Mouse (Mus musculus): ENCODE measurements at regions not wholly inside any gene's neighbourhood (a gene's known extent, or its start where the extent isn't known, plus 50 kb on each side); places are given as distances from the start of the nearest gene placed in this dataset.

DNA sequence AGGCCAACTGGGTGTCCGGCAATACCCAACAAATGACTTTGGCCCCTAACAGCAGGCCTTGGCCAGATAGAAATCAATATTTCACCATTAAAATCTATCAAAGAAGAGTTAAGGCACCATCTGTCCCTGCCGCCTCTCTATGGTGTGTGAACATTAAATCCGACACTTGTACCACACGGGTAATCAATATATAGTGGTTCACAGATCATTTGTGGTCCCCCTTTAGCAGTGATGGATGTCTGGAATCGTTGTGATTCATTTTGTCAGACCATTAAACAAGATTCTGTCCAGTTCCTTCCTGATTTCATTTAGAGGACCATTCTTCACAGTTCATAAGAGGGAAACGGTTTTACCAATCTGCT lies 105.2 kb downstream of the Insig2 start:
- TF ChIP-seq CTCF (IDR thresholded peaks at IDR 0.05; ENCODE audit: low read depth, low read length) (no peak), POLR2A (IDR thresholded peaks at IDR 0.05; ENCODE audit: borderline replicate concordance, low read depth, low read length) (no peak)

All from bone marrow macrophage, adult 2 months (primary cell).